Mouse (Mus musculus): ENCODE data around the gene Ppp2r5a.
"Not testable (repeated sequence)": the region's sequence is repeated elsewhere in the genome, so short reads cannot be mapped to it uniquely, and the experiment has no call there.

- not testable (repeated sequence) for TF ChIP-seq UBTF (IDR thresholded peaks at IDR 0.05; ENCODE audit: low read depth, low read length); CTCF (conservative IDR thresholded peaks at IDR 0.05 in 1 of 2, IDR thresholded peaks at IDR 0.05 in 1 of 2; ENCODE audit: low read depth in 2 of 2, low read length in 2 of 2); KAT2A (IDR thresholded peaks at IDR 0.05; ENCODE audit: insufficient replicate concordance, low read length); ZNF384 (IDR thresholded peaks at IDR 0.05; ENCODE audit: low read depth, low read length); POLR2A (IDR thresholded peaks at IDR 0.05; ENCODE audit: low read depth, low read length); CHD1 (IDR thresholded peaks at IDR 0.05; ENCODE audit: low read depth, low read length); PAX5 (IDR thresholded peaks at IDR 0.05; ENCODE audit: low read length); MAFK (IDR thresholded peaks at IDR 0.05; ENCODE audit: insufficient replicate concordance, low read length); EP300 (IDR thresholded peaks at IDR 0.05; ENCODE audit: low read length); MXI1 (IDR thresholded peaks at IDR 0.05; ENCODE audit: low read depth, low read length); JUND (conservative IDR thresholded peaks at IDR 0.05; ENCODE audit: low read depth, low read length); NELFE (IDR thresholded peaks at IDR 0.05; ENCODE audit: low read depth, low read length); E2F4 (IDR thresholded peaks at IDR 0.05; ENCODE audit: insufficient replicate concordance, low read depth, low read length)
Observed at GRCm38 (mm10) chr1:191422714-191423113, 19.6 kb upstream of the Ppp2r5a start.

Measured in CH12.LX (cell line).